ENCODE assay signal across 15 mouse cellular contexts in the genomic region with DNA sequence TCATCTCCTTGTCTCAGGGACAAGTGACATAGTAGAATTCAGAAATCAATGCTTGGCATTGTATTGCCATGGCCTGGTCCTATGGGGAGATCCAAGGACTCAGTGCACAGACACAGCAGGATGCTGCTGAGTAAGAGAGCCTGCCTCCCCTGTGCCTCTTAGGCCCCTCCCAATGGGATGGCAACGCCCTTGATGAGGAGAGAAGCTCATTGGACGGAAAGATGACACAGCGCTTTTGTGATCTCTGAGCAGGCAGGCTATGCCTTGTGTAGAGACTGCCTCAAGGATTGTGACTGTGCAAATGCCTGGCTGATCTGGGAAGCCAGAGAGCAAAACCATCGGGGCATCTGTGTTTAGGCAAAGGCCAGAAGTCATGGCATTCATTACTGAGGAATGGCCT. TPM values are rescaled to one million over a fixed set of nuclear protein-coding genes. Genes with fewer than 3 reads are reported as not detected.
DNase-seq lines count a peak whose midpoint lies in the region; ATAC-seq and TF ChIP-seq lines count a peak whose summit lies in the region.
"Had no signal": no experiment of that assay in that cellular context is flagged by ENCODE, and none has a peak within 500 bp of the region (broad histone marks: within the 10 kb centered on the region; RNA-seq: fewer than 3 reads in every experiment).

No protein-coding gene starts in this region.

- no peak overlapping the region for H3K4me3 ChIP-seq in hindbrain, embryonic 10.5 days
- no peak overlapping the region for H3K4me3 ChIP-seq in hindbrain, embryonic 12.5 days
- H3K4me3 ChIP-seq in liver, embryonic 14.5 days (ENCODE audit: insufficient read depth in 1 of 2, low read depth in 2 of 2, low read length in 2 of 2), result no peak overlapping the region
- H3K4me3 ChIP-seq: forebrain, embryonic 13.5 days; limb, embryonic 15.5 days; stomach, embryonic 15.5 days had no signal

- no peaks in the 10 kb centered on the region for H3K9me3 ChIP-seq in hindbrain, embryonic 10.5 days
- H3K9me3 ChIP-seq in hindbrain, embryonic 12.5 days (replicated peaks), result 0 out of 2 replicates have a peak, but pooled peaks cover 3% of the 10 kb centered on the region
- H3K9me3 ChIP-seq in liver, embryonic 14.5 days (ENCODE audit: control insufficient read depth, low read length), result no peaks in the 10 kb centered on the region
- H3K9me3 ChIP-seq: forebrain, embryonic 13.5 days; limb, embryonic 15.5 days; stomach, embryonic 15.5 days had no signal

- TF ChIP-seq EP300 in liver, embryonic 14.5 days (IDR thresholded peaks at IDR 0.05; ENCODE audit: low read depth), result no peak

- peak; percentile 6 for DNase-seq in hindbrain, embryonic 10.5 days (ENCODE audit: low spot score)
- peak; percentile 12 for DNase-seq in 416B (ENCODE audit: low read depth)
- DNase-seq in embryo, embryonic 10 days (ENCODE audit: low spot score), result peak; percentile 58
- DNase-seq in liver, embryonic 14.5 days (ENCODE audit: low read depth in 3 of 3, low spot score in 3 of 3), result peak; percentile 32 to 45 (median 32)
- DNase-seq in cerebellum, postnatal 10 days, result no peak
- DNase-seq in kidney, postnatal 36 days, result no peak
- no peak for DNase-seq in urinary bladder, postnatal 36 days (ENCODE audit: low spot score in 2 of 2)
- DNase-seq: kidney, postnatal 14 days; midbrain, embryonic 14.5 days; right cerebral cortex, postnatal 25 days had no signal

- H3K27me3 ChIP-seq in hindbrain, embryonic 10.5 days (ENCODE audit: insufficient read depth, poor library complexity, severe bottlenecking), result no peaks in the 10 kb centered on the region
- no peaks in the 10 kb centered on the region for H3K27me3 ChIP-seq in hindbrain, embryonic 12.5 days
- no peaks in the 10 kb centered on the region for H3K27me3 ChIP-seq in liver, embryonic 14.5 days (ENCODE audit: control insufficient read depth, insufficient read depth, low read length)
- H3K27me3 ChIP-seq: forebrain, embryonic 13.5 days; limb, embryonic 15.5 days; Patski; stomach, embryonic 15.5 days had no signal

- ATAC-seq in hindbrain, embryonic 12.5 days (ENCODE audit: low FRiP score), result no peak
- ATAC-seq in liver, embryonic 14.5 days (ENCODE audit: insufficient read depth), result peak; percentile 70
- ATAC-seq: forebrain, embryonic 13.5 days; Patski had no signal

- 40% methylated on average over 4 of the region's 4 CpGs for WGBS in hindbrain, embryonic 10.5 days
- 47% methylated on average over 4 of the region's 4 CpGs for WGBS in hindbrain, embryonic 12.5 days
- WGBS in liver, embryonic 14.5 days (ENCODE audit: insufficient replicate concordance), result 19% methylated on average over 4 of the region's 4 CpGs

- H3K4me1 ChIP-seq in hindbrain, embryonic 10.5 days (replicated peaks), result peaks cover 7% of the 10 kb centered on the region; the same call in 1 of the 2 replicates
- peaks cover 4% of the 10 kb centered on the region; the same call in 1 of the 2 replicates for H3K4me1 ChIP-seq in hindbrain, embryonic 12.5 days
- H3K4me1 ChIP-seq in liver, embryonic 14.5 days (replicated peaks; ENCODE audit: control insufficient read depth in 2 of 2, insufficient read depth in 2 of 2, low read length in 1 of 2), result peaks cover 0 to 10% of the 10 kb centered on the region in 2 experiments; a peak in 2 of 4 replicates
- H3K4me1 ChIP-seq: limb, embryonic 15.5 days; stomach, embryonic 15.5 days had no signal

- H3K27ac ChIP-seq in hindbrain, embryonic 10.5 days, result no peak overlapping the region
- no peak overlapping the region for H3K27ac ChIP-seq in hindbrain, embryonic 12.5 days
- H3K27ac ChIP-seq in liver, embryonic 14.5 days, result no peak overlapping the region
- H3K27ac ChIP-seq: forebrain, embryonic 13.5 days; limb, embryonic 15.5 days; stomach, embryonic 15.5 days had no signal

- H3K36me3 ChIP-seq in hindbrain, embryonic 10.5 days, result no peaks in the 10 kb centered on the region
- no peaks in the 10 kb centered on the region for H3K36me3 ChIP-seq in hindbrain, embryonic 12.5 days
- no peaks in the 10 kb centered on the region for H3K36me3 ChIP-seq in liver, embryonic 14.5 days (replicated peaks; ENCODE audit: control insufficient read depth, insufficient read depth, low read depth)
- H3K36me3 ChIP-seq: limb, embryonic 15.5 days; stomach, embryonic 15.5 days had no signal

- no peak overlapping the region for H3K9ac ChIP-seq in hindbrain, embryonic 12.5 days
- H3K9ac ChIP-seq in liver, embryonic 14.5 days (replicated peaks), result no peak overlapping the region
- H3K9ac ChIP-seq: forebrain, embryonic 13.5 days; limb, embryonic 15.5 days; stomach, embryonic 15.5 days had no signal

- H3K4me2 ChIP-seq in hindbrain, embryonic 12.5 days (replicated peaks), result no peak overlapping the region
- H3K4me2 ChIP-seq in liver, embryonic 14.5 days (ENCODE audit: low read depth), result no peak overlapping the region
- H3K4me2 ChIP-seq: forebrain, embryonic 13.5 days; limb, embryonic 15.5 days; stomach, embryonic 15.5 days had no signal

- TF ChIP-seq CTCF in liver, embryonic 14.5 days (IDR thresholded peaks at IDR 0.05; ENCODE audit: low read depth), result no peak

RNA-seq across cellular contexts. Expression of gene Hivep3, which starts 16.6 kb away (rescaled TPM):
- 0.47 and 2.1 TPM in 2 replicates for polyA plus RNA-seq in hindbrain, embryonic 10.5 days (2016; fragmentation: Nextera tagmentation; extraction: Ambion mirVana)
- 4.5 and 4.9 TPM in 2 replicates for polyA plus RNA-seq in hindbrain, embryonic 12.5 days (2016; fragmentation: Nextera tagmentation; extraction: Ambion mirVana)
- 1.7 and 1.9 TPM in 2 replicates for polyA plus RNA-seq in liver, embryonic 14.5 days (2012; rRNA removed)
- 2.3 and 2.7 TPM in 2 replicates for polyA plus RNA-seq in liver, embryonic 14.5 days (2014; fragmentation: Nextera tagmentation; extraction: Ambion mirVana)

Comparison
In these comparisons a context has a peak if more than half of its experiments do, and no peak if none do; other contexts are left out.
1. DNase-seq: peak in hindbrain, embryonic 10.5 days (single experiment), 416B (single experiment), embryo, embryonic 10 days (single experiment) and liver, embryonic 14.5 days (3 of 3); none in cerebellum, postnatal 10 days (0 of 2), kidney, postnatal 36 days (0 of 2) and urinary bladder, postnatal 36 days (0 of 2).